Comparison of ENCODE assay signal across 14 mouse cellular contexts in genomic region chr12:25244666-25245065, GRCm38 (mm10).
DNase-seq lines count a peak whose midpoint lies in the region; ATAC-seq lines count a peak whose summit lies in the region.
"Had no signal": no experiment of that assay in that cellular context is flagged by ENCODE, and none has a peak within 500 bp of the region (broad histone marks: within the 10 kb centered on the region; RNA-seq: fewer than 3 reads in every experiment).

No protein-coding gene starts in this region.

- no peaks in the 10 kb centered on the region for H3K9me3 ChIP-seq in midbrain, embryonic 11.5 days (ENCODE audit: control insufficient read depth, low read length)
- H3K9me3 ChIP-seq in midbrain, embryonic 10.5 days (replicated peaks) = no peaks in the 10 kb centered on the region
- no peaks in the 10 kb centered on the region for H3K9me3 ChIP-seq in forebrain, embryonic 14.5 days (replicated peaks; ENCODE audit: control insufficient read depth, low read length)
- H3K9me3 ChIP-seq in midbrain, embryonic 14.5 days (ENCODE audit: control insufficient read depth, low read length) = no peaks in the 10 kb centered on the region
- H3K9me3 ChIP-seq: intestine, embryonic 15.5 days; limb, embryonic 13.5 days had no signal

- no peaks in the 10 kb centered on the region for H3K27me3 ChIP-seq in midbrain, embryonic 11.5 days (ENCODE audit: control insufficient read depth, insufficient read depth, low read length)
- H3K27me3 ChIP-seq in midbrain, embryonic 10.5 days (ENCODE audit: low read depth, poor library complexity, severe bottlenecking) = no peaks in the 10 kb centered on the region
- H3K27me3 ChIP-seq in forebrain, embryonic 14.5 days (replicated peaks; ENCODE audit: control insufficient read depth, insufficient read depth, low read length) = no peaks in the 10 kb centered on the region
- H3K27me3 ChIP-seq in midbrain, embryonic 14.5 days (ENCODE audit: control insufficient read depth, insufficient read depth, low read length) = no peaks in the 10 kb centered on the region
- H3K27me3 ChIP-seq: intestine, embryonic 15.5 days; limb, embryonic 13.5 days had no signal

- H3K4me1 ChIP-seq in midbrain, embryonic 11.5 days (ENCODE audit: control insufficient read depth, insufficient read depth, low read length) = peaks cover 2% of the 10 kb centered on the region; the same call in 1 of the 2 replicates
- peaks cover 13% of the 10 kb centered on the region for H3K4me1 ChIP-seq in midbrain, embryonic 10.5 days
- H3K4me1 ChIP-seq in forebrain, embryonic 14.5 days (ENCODE audit: control insufficient read depth, insufficient read depth, low read length) = no peaks in the 10 kb centered on the region
- H3K4me1 ChIP-seq in midbrain, embryonic 14.5 days (ENCODE audit: control insufficient read depth, insufficient read depth, low read length) = no peaks in the 10 kb centered on the region; the same call in 1 of the 2 replicates

- H3K4me2 ChIP-seq in midbrain, embryonic 11.5 days = no peak overlapping the region
- no peak overlapping the region for H3K4me2 ChIP-seq in forebrain, embryonic 14.5 days (ENCODE audit: low read length)
- no peak overlapping the region for H3K4me2 ChIP-seq in midbrain, embryonic 14.5 days (ENCODE audit: low read length)
- H3K4me2 ChIP-seq: intestine, embryonic 15.5 days; limb, embryonic 13.5 days had no signal

- no peak overlapping the region for H3K9ac ChIP-seq in midbrain, embryonic 11.5 days (ENCODE audit: low read length)
- no peak overlapping the region for H3K9ac ChIP-seq in forebrain, embryonic 14.5 days (ENCODE audit: low read length)
- H3K9ac ChIP-seq in midbrain, embryonic 14.5 days (replicated peaks; ENCODE audit: low read length) = no peak overlapping the region
- H3K9ac ChIP-seq: intestine, embryonic 15.5 days; limb, embryonic 13.5 days had no signal

- peak; percentile 42; the same call in 1 of the 2 replicates for ATAC-seq in midbrain, embryonic 11.5 days (ENCODE audit: low FRiP score)
- ATAC-seq in forebrain, embryonic 14.5 days = peak; percentile 69; the same call in 1 of the 2 replicates
- ATAC-seq in midbrain, embryonic 14.5 days (ENCODE audit: low FRiP score, low TSS enrichment) = peak; percentile 66
- ATAC-seq: intestine, embryonic 15.5 days had no signal

- no peaks in the 10 kb centered on the region for H3K36me3 ChIP-seq in midbrain, embryonic 11.5 days (ENCODE audit: control insufficient read depth, insufficient read depth, low read length)
- no peaks in the 10 kb centered on the region for H3K36me3 ChIP-seq in midbrain, embryonic 10.5 days
- H3K36me3 ChIP-seq in forebrain, embryonic 14.5 days (ENCODE audit: control insufficient read depth, insufficient read depth, low read length) = no peaks in the 10 kb centered on the region
- H3K36me3 ChIP-seq in midbrain, embryonic 14.5 days (ENCODE audit: control insufficient read depth, insufficient read depth, low read length) = no peaks in the 10 kb centered on the region
- H3K36me3 ChIP-seq: intestine, embryonic 15.5 days; limb, embryonic 13.5 days had no signal

- no peak overlapping the region for H3K4me3 ChIP-seq in midbrain, embryonic 11.5 days (ENCODE audit: low read depth, low read length)
- H3K4me3 ChIP-seq in midbrain, embryonic 10.5 days = no peak overlapping the region
- no peak overlapping the region for H3K4me3 ChIP-seq in forebrain, embryonic 14.5 days (ENCODE audit: low read depth, low read length)
- H3K4me3 ChIP-seq in midbrain, embryonic 14.5 days (replicated peaks; ENCODE audit: low read depth, low read length) = no peak overlapping the region
- H3K4me3 ChIP-seq: intestine, embryonic 15.5 days; limb, embryonic 13.5 days had no signal

- H3K27ac ChIP-seq in midbrain, embryonic 11.5 days (ENCODE audit: low read depth, low read length) = no peak overlapping the region
- no peak overlapping the region for H3K27ac ChIP-seq in midbrain, embryonic 10.5 days (replicated peaks)
- no peak overlapping the region for H3K27ac ChIP-seq in forebrain, embryonic 14.5 days (ENCODE audit: low read depth, low read length)
- no peak overlapping the region for H3K27ac ChIP-seq in midbrain, embryonic 14.5 days (replicated peaks; ENCODE audit: low read depth, low read length)
- H3K27ac ChIP-seq: limb, embryonic 13.5 days had no signal

- 76% methylated on average over 1 of the region's 1 CpGs for WGBS in midbrain, embryonic 11.5 days
- 98% methylated on average over 1 of the region's 1 CpGs for WGBS in midbrain, embryonic 10.5 days
- WGBS in forebrain, embryonic 14.5 days = 39% methylated on average over 1 of the region's 1 CpGs
- WGBS in midbrain, embryonic 14.5 days = 33% methylated on average over 1 of the region's 1 CpGs

- DNase-seq in midbrain, embryonic 11.5 days (ENCODE audit: low spot score, missing footprints) = no peak
- no peak for DNase-seq in midbrain, embryonic 10.5 days (ENCODE audit: low spot score)
- peak; percentile 71 for DNase-seq in NIH3T3 (ENCODE audit: low read depth)
- DNase-seq in forebrain, embryonic 14.5 days (ENCODE audit: low spot score) = peak; percentile 64
- peak; percentile 60 for DNase-seq in midbrain, embryonic 14.5 days
- no peak for DNase-seq in cerebellum, postnatal 4 days (ENCODE audit: low spot score in 2 of 2)
- no peak for DNase-seq in c-Kit-positive CD71-positive TER-119-positive erythroid progenitor cells, embryonic 14.5 days (ENCODE audit: low spot score)
- DNase-seq: cerebellum, adult 9-11 months; gastrocnemius, postnatal 10 days; heart, postnatal 14 days; kidney, postnatal 10 days; lung, postnatal 14 days had no signal

Comparison
In these comparisons a context has a peak if more than half of its experiments do, and no peak if none do; other contexts are left out.
1. DNase-seq: peak in NIH3T3 (single experiment), forebrain, embryonic 14.5 days (single experiment) and midbrain, embryonic 14.5 days (single experiment); none in midbrain, embryonic 11.5 days (single experiment), midbrain, embryonic 10.5 days (single experiment), cerebellum, postnatal 4 days (0 of 2) and c-Kit-positive CD71-positive TER-119-positive erythroid progenitor cells, embryonic 14.5 days (single experiment).
2. Peak in every context shown above with its lines, with median percentiles within 50 percentile points of each other: ATAC-seq.